Mouse (Mus musculus): ENCODE results near the gene Lrrc19. TPM values are rescaled to one million over a fixed set of nuclear protein-coding genes. Genes with fewer than 3 reads are reported as not detected.

The Lrrc19 gene
- polyA plus RNA-seq, 1 experiment = not detected

DNA sequence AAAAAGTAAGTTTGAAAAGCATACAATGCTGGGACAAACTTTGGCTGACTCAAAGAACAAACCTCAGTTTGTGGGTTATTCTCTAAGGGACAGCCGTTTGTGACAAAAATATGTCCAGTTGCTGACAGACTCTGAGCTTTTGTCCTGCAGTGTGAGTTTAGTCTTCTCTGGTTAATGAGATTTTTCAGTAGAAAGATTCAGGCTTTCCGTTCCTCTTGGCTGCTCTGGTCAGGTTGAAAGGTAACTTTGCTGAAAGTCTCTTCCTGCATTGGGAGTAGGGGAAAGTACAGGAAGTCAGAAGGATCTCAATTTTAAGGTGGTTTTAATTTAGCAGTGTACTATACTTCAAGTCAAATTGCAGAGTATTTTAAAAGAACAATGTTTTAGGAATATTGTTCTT is 44.4 kb downstream of the Lrrc19 start:
- TF ChIP-seq MYOD1 (IDR thresholded peaks at IDR 0.05; ENCODE audit: control insufficient read depth in 1 of 3, insufficient read length in 2 of 3, low read depth in 2 of 3) (no peak), CEBPB (IDR thresholded peaks at IDR 0.05; ENCODE audit: insufficient read depth, poor library complexity, severe bottlenecking) (no peak), MAX (IDR thresholded peaks at IDR 0.05; ENCODE audit: low read depth) (no peak), POLR2AphosphoS2 (IDR thresholded peaks at IDR 0.05; ENCODE audit: insufficient read length, low read depth) (no peak), TCF3 (IDR thresholded peaks at IDR 0.05; ENCODE audit: insufficient read length, low read depth) (no peak), REST (IDR thresholded peaks at IDR 0.05; ENCODE audit: insufficient read depth, insufficient read length) (no peak), POLR2A (IDR thresholded peaks at IDR 0.05; ENCODE audit: insufficient read length, low read depth) (no peak), E2F4 (IDR thresholded peaks at IDR 0.05; ENCODE audit: insufficient read depth) (no peak)
- no peaks in the 10 kb centered on the region for H3K36me3 ChIP-seq (ENCODE audit: control insufficient read depth, insufficient read depth)
- H3K4me2 ChIP-seq (ENCODE audit: low read depth) = no peak overlapping the region
- H3K79me2 ChIP-seq (ENCODE audit: control insufficient read depth, insufficient read depth) = peaks cover 22% of the 10 kb centered on the region
- no peak overlapping the region for H3ac ChIP-seq (ENCODE audit: control insufficient read depth, insufficient read length)
- no peaks in the 10 kb centered on the region for H3K27me3 ChIP-seq (ENCODE audit: control insufficient read depth, insufficient read depth, insufficient read length)
- no peak overlapping the region for H3K4me3 ChIP-seq

DNA sequence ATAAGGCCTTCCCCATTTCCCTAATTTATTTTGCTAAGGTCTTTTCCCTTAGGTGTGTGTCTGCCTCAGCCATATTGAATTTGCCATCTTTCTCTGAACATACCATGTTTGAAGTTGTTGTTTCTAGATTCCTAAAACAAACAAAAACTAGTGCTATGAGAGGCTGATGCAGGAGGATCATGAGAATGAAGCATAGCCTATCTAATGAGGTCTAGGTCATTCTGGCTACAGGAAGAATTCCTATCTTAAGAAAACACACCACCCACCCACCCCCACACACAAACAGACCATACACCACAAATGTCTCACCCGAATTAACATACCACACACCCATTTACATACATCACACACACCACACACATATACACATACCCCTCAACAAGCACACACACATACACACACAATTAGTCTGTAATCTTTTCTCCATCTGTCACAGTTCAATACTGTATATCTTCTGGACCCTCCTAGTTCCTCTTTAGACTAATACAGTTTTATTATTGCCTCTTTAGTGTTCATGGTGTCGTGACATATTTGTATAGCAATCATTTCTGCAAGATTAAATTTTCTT is 45.4 kb downstream of the Lrrc19 start:
- no peaks in the 10 kb centered on the region for H3K27me3 ChIP-seq (ENCODE audit: control insufficient read depth, insufficient read depth, insufficient read length)
- H3K4me2 ChIP-seq (ENCODE audit: low read depth) = no peak overlapping the region
- no peaks in the 10 kb centered on the region for H3K36me3 ChIP-seq (ENCODE audit: control insufficient read depth, insufficient read depth)
- TF ChIP-seq MYOD1 (IDR thresholded peaks at IDR 0.05; ENCODE audit: control insufficient read depth in 1 of 3, insufficient read length in 2 of 3, low read depth in 2 of 3) (no peak), MYOG (IDR thresholded peaks at IDR 0.05; ENCODE audit: control insufficient read depth in 1 of 3, insufficient read depth in 1 of 3, insufficient read length in 2 of 3, low read depth in 2 of 3) (no peak), POLR2AphosphoS2 (IDR thresholded peaks at IDR 0.05; ENCODE audit: insufficient read length, low read depth) (no peak), USF1 (IDR thresholded peaks at IDR 0.05; ENCODE audit: low read depth) (no peak), E2F4 (IDR thresholded peaks at IDR 0.05; ENCODE audit: insufficient read depth) (no peak), MAX (IDR thresholded peaks at IDR 0.05; ENCODE audit: low read depth) (no peak), CEBPB (IDR thresholded peaks at IDR 0.05; ENCODE audit: insufficient read depth, poor library complexity, severe bottlenecking) (no peak), REST (IDR thresholded peaks at IDR 0.05; ENCODE audit: insufficient read depth, insufficient read length) (no peak), TCF3 (IDR thresholded peaks at IDR 0.05; ENCODE audit: insufficient read length, low read depth) (no peak), POLR2A (IDR thresholded peaks at IDR 0.05; ENCODE audit: insufficient read length, low read depth) (no peak), TCF12 (IDR thresholded peaks at IDR 0.05; ENCODE audit: insufficient read depth, poor library complexity, severe bottlenecking) (no peak), SRF (IDR thresholded peaks at IDR 0.05; ENCODE audit: control insufficient read depth, insufficient read length, low read depth) (no peak)
- no peak overlapping the region for H3K4me3 ChIP-seq
- peaks cover 30% of the 10 kb centered on the region for H3K79me2 ChIP-seq (ENCODE audit: control insufficient read depth, insufficient read depth)
- no peak overlapping the region for H3ac ChIP-seq (ENCODE audit: control insufficient read depth, insufficient read length)

DNA sequence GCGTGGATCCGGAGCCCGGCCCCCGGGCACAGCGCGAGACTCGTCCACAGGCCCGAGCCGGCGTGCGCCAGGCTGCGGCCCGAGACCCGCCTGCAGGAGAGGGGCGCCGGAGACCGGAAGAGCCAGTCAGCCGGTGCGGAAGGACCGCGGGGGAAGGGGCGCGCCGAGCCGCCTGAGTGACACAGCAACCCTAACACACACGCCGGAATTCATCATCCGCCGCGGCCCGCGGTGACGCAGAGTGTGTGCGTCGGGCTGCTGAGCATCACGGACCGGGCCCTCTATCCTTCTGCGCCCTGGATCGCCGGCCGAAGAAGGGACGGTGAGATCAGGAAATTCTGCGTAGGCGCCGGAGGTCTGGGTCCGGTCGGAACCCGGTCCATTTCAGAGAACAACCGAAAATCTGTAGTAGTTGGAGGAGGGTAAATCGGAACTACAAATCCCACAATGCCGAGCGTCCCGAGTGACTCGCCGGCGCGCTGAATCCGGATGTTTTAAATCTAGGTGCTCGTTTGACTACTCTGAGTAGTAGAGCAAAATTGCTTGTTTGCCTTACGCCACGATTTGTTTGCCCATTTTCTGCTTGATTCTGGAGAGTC is 46.8 kb downstream of the Lrrc19 start, which contains the start of gene Plaa:
Gene Plaa, minus strand, starts transcription at position 214 of the 599 bp plus-strand sequence.
- H3K27me3 ChIP-seq (ENCODE audit: control insufficient read depth, insufficient read depth, insufficient read length) = no peaks in the 10 kb centered on the region
- peak within 1 kb of the TSS; percentile 88 for H3K4me3 ChIP-seq
- H3K4me2 ChIP-seq (ENCODE audit: low read depth) = peak within 1 kb of the TSS; percentile 95
- peak within 1 kb of the TSS; percentile 89 for H3ac ChIP-seq (ENCODE audit: control insufficient read depth, insufficient read length)
- peaks cover 39% of the 10 kb centered on the region for H3K79me2 ChIP-seq (ENCODE audit: control insufficient read depth, insufficient read depth)
- TF ChIP-seq MAX (IDR thresholded peaks at IDR 0.05; ENCODE audit: low read depth) (no peak), MYOD1 (IDR thresholded peaks at IDR 0.05; ENCODE audit: control insufficient read depth in 1 of 3, insufficient read length in 2 of 3, low read depth in 2 of 3) (peak in 1 of 3 experiments; percentile 34), SRF (IDR thresholded peaks at IDR 0.05; ENCODE audit: control insufficient read depth, insufficient read length, low read depth) (peak; percentile 85), POLR2A (IDR thresholded peaks at IDR 0.05; ENCODE audit: insufficient read length, low read depth) (peak; percentile 67), MYOG (IDR thresholded peaks at IDR 0.05; ENCODE audit: control insufficient read depth in 1 of 3, insufficient read depth in 1 of 3, insufficient read length in 2 of 3, low read depth in 2 of 3) (peak in 1 of 3 experiments; percentile 34), E2F4 (IDR thresholded peaks at IDR 0.05; ENCODE audit: insufficient read depth) (peak; percentile 95)
- H3K36me3 ChIP-seq (ENCODE audit: control insufficient read depth, insufficient read depth) = no peaks in the 10 kb centered on the region

DNA sequence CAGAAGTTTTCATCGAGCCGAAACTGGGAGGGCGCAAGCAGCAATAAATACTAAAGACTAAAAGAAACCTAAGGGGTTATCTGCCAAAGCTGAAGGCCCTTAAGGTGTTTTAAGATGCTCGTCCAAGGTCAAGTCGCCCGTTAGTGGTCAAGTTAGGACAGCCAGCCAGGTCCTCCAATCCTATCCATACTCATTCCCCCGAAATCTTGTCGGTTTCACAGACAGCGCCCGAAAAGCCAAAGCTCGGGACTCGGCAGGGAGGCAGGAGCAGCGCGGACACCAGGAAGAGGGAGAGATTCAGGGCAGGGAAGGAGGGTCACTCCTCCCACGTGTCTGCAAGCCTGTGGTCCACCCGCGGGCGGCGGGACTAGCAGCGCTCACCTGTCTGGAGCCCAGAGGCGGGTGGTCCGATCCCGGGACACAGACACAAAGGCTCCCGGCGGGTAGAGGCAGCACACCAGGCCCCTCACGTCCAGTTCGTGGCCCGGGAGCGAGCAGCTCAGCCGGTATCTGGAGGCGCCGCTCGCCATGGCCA is 47.4 kb downstream of the Lrrc19 start:
- no peaks in the 10 kb centered on the region for H3K36me3 ChIP-seq (ENCODE audit: control insufficient read depth, insufficient read depth)
- H3K4me2 ChIP-seq (ENCODE audit: low read depth) = peak overlapping the region; percentile 82
- no peaks in the 10 kb centered on the region for H3K27me3 ChIP-seq (ENCODE audit: control insufficient read depth, insufficient read depth, insufficient read length)
- TF ChIP-seq MAX (IDR thresholded peaks at IDR 0.05; ENCODE audit: low read depth) (no peak), TCF12 (IDR thresholded peaks at IDR 0.05; ENCODE audit: insufficient read depth, poor library complexity, severe bottlenecking) (no peak), USF1 (IDR thresholded peaks at IDR 0.05; ENCODE audit: low read depth) (no peak), POLR2AphosphoS2 (IDR thresholded peaks at IDR 0.05; ENCODE audit: insufficient read length, low read depth) (no peak), POLR2A (IDR thresholded peaks at IDR 0.05; ENCODE audit: insufficient read length, low read depth) (no peak), TCF3 (IDR thresholded peaks at IDR 0.05; ENCODE audit: insufficient read length, low read depth) (no peak), CEBPB (IDR thresholded peaks at IDR 0.05; ENCODE audit: insufficient read depth, poor library complexity, severe bottlenecking) (no peak), MYOD1 (IDR thresholded peaks at IDR 0.05; ENCODE audit: control insufficient read depth in 1 of 3, insufficient read length in 2 of 3, low read depth in 2 of 3) (no peak), MYOG (IDR thresholded peaks at IDR 0.05; ENCODE audit: control insufficient read depth in 1 of 3, insufficient read depth in 1 of 3, insufficient read length in 2 of 3, low read depth in 2 of 3) (no peak)
- H3K4me3 ChIP-seq = peak overlapping the region; percentile 88
- H3K79me2 ChIP-seq (ENCODE audit: control insufficient read depth, insufficient read depth) = peaks cover 45% of the 10 kb centered on the region
- H3ac ChIP-seq (ENCODE audit: control insufficient read depth, insufficient read length) = peak overlapping the region; percentile 89
